Mouse (Mus musculus): ENCODE data around the gene Ccdc124. TPM values are rescaled to one million over a fixed set of nuclear protein-coding genes. Genes with fewer than 3 reads are reported as not detected.
A peak's percentile ranks its signal among the peaks of the same experiment; 100 is the strongest.

The Ccdc124 gene
- total and polyA plus RNA-seq, 3 experiments = 52.5 to 65.0 (median 65.0) TPM

GRCm38 (mm10) chr8:70821992-70822391 is 51.7 kb downstream of the Ccdc124 start:
- no peak for DNase-seq

GRCm38 (mm10) chr8:70821399-70821962 is 52.3 kb downstream of the Ccdc124 start:
- DNase-seq = peak; percentile 52

GRCm38 (mm10) chr8:70820101-70820935 is 53.4 kb downstream of the Ccdc124 start:
- DNase-seq = peak; percentile 69

Small RNAs within 50 kb of the gene (microRNA-seq; reads per million reads assigned to microRNA genes)
- gene Mir7067 = 0 reads per million in 2 experiments

Other genes starting within 250 kb of the Ccdc124 start
- gene Gdf15, start 241.5 kb downstream of the Ccdc124 start, total RNA-seq (2021) = 10 to 100 TPM in 1 of 2 experiments, 1 to 10 TPM in 1; 1.3 to 44.6 TPM
- 18.5 and 22.2 TPM in 2 replicates for gene Gdf15, start 241.5 kb downstream of the Ccdc124 start, polyA plus RNA-seq (2012; rRNA removed)
- gene Pgpep1, start 213.5 kb downstream of the Ccdc124 start, total RNA-seq (2021) = 100 to 1,000 TPM; 115 to 127 TPM
- 115 and 117 TPM in 2 replicates for gene Pgpep1, start 213.5 kb downstream of the Ccdc124 start, polyA plus RNA-seq (2012; rRNA removed)
- 10 to 100 TPM; 65.2 to 88.5 TPM for gene Lsm4, start 200.7 kb downstream of the Ccdc124 start, total RNA-seq (2021)
- 81.3 and 112 TPM in 2 replicates for gene Lsm4, start 200.7 kb downstream of the Ccdc124 start, polyA plus RNA-seq (2012; rRNA removed)
- gene Jund, start 175.0 kb downstream of the Ccdc124 start, total RNA-seq (2021) = 100 to 1,000 TPM; 214 to 246 TPM
- gene Jund, start 175.0 kb downstream of the Ccdc124 start, polyA plus RNA-seq (2012; rRNA removed) = 1,009 and 1,256 TPM in 2 replicates
- gene Iqcn, start 170.5 kb downstream of the Ccdc124 start, total RNA-seq (2021) = under 1 TPM in 1 of 2 experiments, not detected in 1; 0.12 TPM
- 0.25 and 0.28 TPM in 2 replicates for gene Iqcn, start 170.5 kb downstream of the Ccdc124 start, polyA plus RNA-seq (2012; rRNA removed)
- under 1 TPM in 1 of 2 experiments, not detected in 1; 0.69 TPM for gene Gm3336, start 155.4 kb downstream of the Ccdc124 start, total RNA-seq (2021)
- gene Gm3336, start 155.4 kb downstream of the Ccdc124 start, polyA plus RNA-seq (2012; rRNA removed) = 0.51 and 0.97 TPM in 2 replicates
- 1 to 10 TPM in 1 of 2 experiments, under 1 TPM in 1; 0.76 to 1.0 TPM for gene Pde4c, start 150.2 kb downstream of the Ccdc124 start, total RNA-seq (2021)
- 2.9 and 3.3 TPM in 2 replicates for gene Pde4c, start 150.2 kb downstream of the Ccdc124 start, polyA plus RNA-seq (2012; rRNA removed)
- gene Rab3a, start 119.3 kb downstream of the Ccdc124 start, total RNA-seq (2021) = 10 to 100 TPM; 49.1 to 85.5 TPM
- gene Rab3a, start 119.3 kb downstream of the Ccdc124 start, polyA plus RNA-seq (2012; rRNA removed) = 141 and 152 TPM in 2 replicates
- gene Mpv17l2, start 113.0 kb downstream of the Ccdc124 start, total RNA-seq (2021) = 100 to 1,000 TPM; 108 to 132 TPM
- gene Mpv17l2, start 113.0 kb downstream of the Ccdc124 start, polyA plus RNA-seq (2012; rRNA removed) = 359 and 417 TPM in 2 replicates
- 10 to 100 TPM; 37.2 to 49.0 TPM for gene Pik3r2, start 97.2 kb downstream of the Ccdc124 start, total RNA-seq (2021)
- gene Pik3r2, start 97.2 kb downstream of the Ccdc124 start, polyA plus RNA-seq (2012; rRNA removed) = 296 and 305 TPM in 2 replicates
- 10 to 100 TPM; 18.9 to 20.5 TPM for gene Mast3, start 68.9 kb downstream of the Ccdc124 start, total RNA-seq (2021)
- 91.5 and 91.7 TPM in 2 replicates for gene Mast3, start 68.9 kb downstream of the Ccdc124 start, polyA plus RNA-seq (2012; rRNA removed)
- gene Il12rb1, start 65.5 kb downstream of the Ccdc124 start, total RNA-seq (2021) = under 1 TPM in 1 of 2 experiments, not detected in 1; 0.10 TPM
- 0.28 and 0.41 TPM in 2 replicates for gene Il12rb1, start 65.5 kb downstream of the Ccdc124 start, polyA plus RNA-seq (2012; rRNA removed)
- gene Arrdc2, start 34.2 kb downstream of the Ccdc124 start, total RNA-seq (2021) = 10 to 100 TPM in 1 of 2 experiments, 1 to 10 TPM in 1; 9.0 to 10.8 TPM
- gene Arrdc2, start 34.2 kb downstream of the Ccdc124 start, polyA plus RNA-seq (2012; rRNA removed) = 60.7 and 72.6 TPM in 2 replicates
- 1 to 10 TPM; 1.6 to 5.0 TPM for gene Kcnn1, start 10.7 kb downstream of the Ccdc124 start, total RNA-seq (2021)
- gene Kcnn1, start 10.7 kb downstream of the Ccdc124 start, polyA plus RNA-seq (2012; rRNA removed) = 10.0 and 12.9 TPM in 2 replicates
- under 1 TPM in 1 of 2 experiments, not detected in 1; 0.10 TPM for gene Slc5a5, start 18.8 kb upstream of the Ccdc124 start, total RNA-seq (2021)
- 0.12 and 0.26 TPM in 2 replicates for gene Slc5a5, start 18.8 kb upstream of the Ccdc124 start, polyA plus RNA-seq (2012; rRNA removed)
- 1,000 to 10,000 TPM; 1,392 to 1,465 TPM for gene Rpl18a, start 23.5 kb upstream of the Ccdc124 start, total RNA-seq (2021)
- gene Rpl18a, start 23.5 kb upstream of the Ccdc124 start, polyA plus RNA-seq (2012; rRNA removed) = 4,067 and 4,322 TPM in 2 replicates
- gene Map1s, start 32.0 kb upstream of the Ccdc124 start, total RNA-seq (2021) = 10 to 100 TPM; 30.7 to 35.6 TPM
- gene Map1s, start 32.0 kb upstream of the Ccdc124 start, polyA plus RNA-seq (2012; rRNA removed) = 100 and 105 TPM in 2 replicates